Mouse (Mus musculus): ENCODE measurements at regions not wholly inside any gene's neighbourhood (a gene's known extent, or its start where the extent isn't known, plus 50 kb on each side); places are given as distances from the start of the nearest gene placed in this dataset.
A peak's percentile ranks its signal among the peaks of the same experiment; 100 is the strongest.

GRCm38 (mm10) chr5:40733844-40734566 is 974.0 kb downstream of the Rab28 start:
- Histone ChIP-seq H3K9me3 (ENCODE audit: low read length) (no peaks in the 10 kb centered on the region), H3K27ac (ENCODE audit: low read length) (no peak overlapping the region), H3K9ac (replicated peaks; ENCODE audit: low read depth) (no peak overlapping the region), H3K4me2 (replicated peaks; ENCODE audit: low read depth, low read length) (no peak overlapping the region), H3K4me3 (ENCODE audit: low read depth, low read length) (no peak overlapping the region), H3K36me3 (ENCODE audit: insufficient read depth, low read length) (no peaks in the 10 kb centered on the region), H3K4me1 (ENCODE audit: insufficient read depth, low read depth, low read length) (no peaks in the 10 kb centered on the region), H3K27me3 (replicated peaks; ENCODE audit: insufficient read depth, low read length) (no peaks in the 10 kb centered on the region)
- 61% methylated on average over 2 of the region's 2 CpGs for WGBS
- TF ChIP-seq EP300 (IDR thresholded peaks at IDR 0.05) = no peak
- no peak for TF ChIP-seq CTCF (IDR thresholded peaks at IDR 0.05)
- DNase-seq (ENCODE audit: low spot score) = peak; percentile 43
- ATAC-seq = no peak

DNA sequence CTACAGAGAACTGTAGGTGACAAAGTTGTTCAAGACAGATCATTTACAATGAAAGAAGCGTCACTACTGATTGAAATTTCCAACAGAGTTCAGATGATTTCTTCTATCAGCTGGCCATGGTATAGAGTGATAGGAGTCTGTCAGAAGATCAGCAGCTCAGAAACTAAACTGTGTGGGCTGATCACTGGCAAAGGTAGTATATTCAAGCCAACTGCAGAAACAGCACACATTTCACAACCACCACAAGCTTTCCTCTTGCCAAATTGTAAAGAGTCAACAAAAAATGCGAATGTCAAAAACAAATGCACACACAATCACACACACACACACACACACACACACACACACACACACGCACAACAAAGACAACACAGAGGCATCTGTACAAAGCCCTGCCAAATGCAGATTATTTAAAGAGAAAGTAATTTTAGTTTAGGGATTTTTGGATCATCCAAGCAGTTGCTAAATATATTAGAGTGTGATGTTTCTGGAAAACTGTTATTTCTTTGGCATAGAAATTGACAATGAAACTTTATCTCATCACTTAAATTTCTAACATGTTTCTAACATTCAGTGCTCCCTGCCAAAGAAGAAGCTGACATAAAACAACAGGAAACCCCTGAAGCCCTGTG is 959.3 kb upstream of the Hs3st1 start:
- Histone ChIP-seq H3K4me1 (ENCODE audit: insufficient read depth, low read depth, low read length) (no peaks in the 10 kb centered on the region), H3K36me3 (ENCODE audit: insufficient read depth, low read length) (no peaks in the 10 kb centered on the region), H3K4me2 (replicated peaks; ENCODE audit: low read depth, low read length) (no peak overlapping the region), H3K9me3 (ENCODE audit: low read length) (no peaks in the 10 kb centered on the region), H3K27ac (ENCODE audit: low read length) (no peak overlapping the region), H3K4me3 (ENCODE audit: low read depth, low read length) (no peak overlapping the region), H3K9ac (replicated peaks; ENCODE audit: low read depth) (no peak overlapping the region), H3K27me3 (replicated peaks; ENCODE audit: insufficient read depth, low read length) (no peaks in the 10 kb centered on the region)
- DNase-seq (ENCODE audit: low spot score) (peak; percentile 8), ATAC-seq (no peak)
- no peak for TF ChIP-seq EP300 (IDR thresholded peaks at IDR 0.05)
- no peak for TF ChIP-seq CTCF (IDR thresholded peaks at IDR 0.05)
- WGBS = 62% methylated on average over 3 of the region's 3 CpGs

GRCm38 (mm10) chr5:40701651-40702050 is 946.4 kb upstream of the Hs3st1 start:
- Histone ChIP-seq H3K27me3 (replicated peaks; ENCODE audit: insufficient read depth, low read length) (no peaks in the 10 kb centered on the region), H3K9ac (replicated peaks; ENCODE audit: low read depth) (no peak overlapping the region), H3K4me2 (replicated peaks; ENCODE audit: low read depth, low read length) (no peak overlapping the region), H3K36me3 (ENCODE audit: insufficient read depth, low read length) (no peaks in the 10 kb centered on the region), H3K9me3 (ENCODE audit: low read length) (no peaks in the 10 kb centered on the region), H3K4me3 (ENCODE audit: low read depth, low read length) (no peak overlapping the region), H3K27ac (ENCODE audit: low read length) (no peak overlapping the region), H3K4me1 (ENCODE audit: insufficient read depth, low read depth, low read length) (no peaks in the 10 kb centered on the region)
- WGBS = 72% methylated on average over 5 of the region's 5 CpGs
- no peak for DNase-seq (ENCODE audit: low spot score)
- ATAC-seq = no peak
- no peak for TF ChIP-seq CTCF (IDR thresholded peaks at IDR 0.05)
- TF ChIP-seq EP300 (IDR thresholded peaks at IDR 0.05) = no peak

- H3K36me3 ChIP-seq (ENCODE audit: insufficient read depth, low read length) = no peaks in the 10 kb centered on the region
- H3K27ac ChIP-seq (ENCODE audit: low read length) = no peak overlapping the region
- H3K4me3 ChIP-seq (ENCODE audit: low read depth, low read length) = no peak overlapping the region
- DNase-seq (ENCODE audit: low spot score) (no peak), ATAC-seq (no peak)
- H3K27me3 ChIP-seq (replicated peaks; ENCODE audit: insufficient read depth, low read length) = no peaks in the 10 kb centered on the region
- no peak overlapping the region for H3K9ac ChIP-seq (replicated peaks; ENCODE audit: low read depth)
- H3K4me2 ChIP-seq (replicated peaks; ENCODE audit: low read depth, low read length) = no peak overlapping the region
- 77% methylated on average over 3 of the region's 3 CpGs for WGBS
- H3K4me1 ChIP-seq (ENCODE audit: insufficient read depth, low read depth, low read length) = no peaks in the 10 kb centered on the region
- H3K9me3 ChIP-seq (ENCODE audit: low read length) = no peaks in the 10 kb centered on the region
- TF ChIP-seq EP300 (IDR thresholded peaks at IDR 0.05) (no peak), CTCF (IDR thresholded peaks at IDR 0.05) (no peak)
Measured at GRCm38 (mm10) chr5:40697517-40698298, 942.4 kb upstream of the Hs3st1 start.
